Mouse (Mus musculus) yolk sac, embryonic 10.5 days (tissue): ENCODE results near the gene Gm42906.

Experiments
- DNase-seq: peaks from one replicate; pipeline ENCODE4 v3.0.0-alpha.2; 2017; ENCODE audit warnings: low spot score

The Gm42906 gene

GRCm38 (mm10) chr5:151022939-151023338, 405.0 kb downstream of the Gm42906 start:
- DNase-seq: no peak

- DNase-seq: no peak
Measured at GRCm38 (mm10) chr5:151022026-151022425, 405.9 kb downstream of the Gm42906 start.

DNA sequence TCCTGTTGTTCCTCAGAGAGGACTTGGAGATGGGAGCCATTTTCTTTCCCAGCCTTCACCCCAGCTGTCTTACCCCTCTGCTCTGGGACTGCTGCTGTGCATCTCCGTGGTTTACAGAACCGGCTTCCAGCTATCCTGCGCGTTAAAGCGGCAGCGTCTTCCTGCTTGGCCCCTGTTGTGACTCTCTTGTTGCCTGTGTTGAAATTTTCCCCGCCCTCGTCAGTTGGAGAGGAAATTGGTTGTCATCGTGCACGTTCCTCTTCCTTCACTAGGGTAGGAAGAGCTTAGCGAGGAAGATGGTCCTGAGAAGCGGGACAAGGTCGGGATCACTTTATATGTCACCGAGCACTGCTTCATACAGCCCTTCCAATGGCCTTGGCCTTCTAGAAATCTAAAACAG, 407.1 kb downstream of the Gm42906 start:
- no peak for DNase-seq

- DNase-seq: no peak
Measured at GRCm38 (mm10) chr5:151020031-151020820, 407.7 kb downstream of the Gm42906 start.

- peak; percentile 25 for DNase-seq
Measured at GRCm38 (mm10) chr5:151018959-151019358, 409.0 kb downstream of the Gm42906 start.

DNA sequence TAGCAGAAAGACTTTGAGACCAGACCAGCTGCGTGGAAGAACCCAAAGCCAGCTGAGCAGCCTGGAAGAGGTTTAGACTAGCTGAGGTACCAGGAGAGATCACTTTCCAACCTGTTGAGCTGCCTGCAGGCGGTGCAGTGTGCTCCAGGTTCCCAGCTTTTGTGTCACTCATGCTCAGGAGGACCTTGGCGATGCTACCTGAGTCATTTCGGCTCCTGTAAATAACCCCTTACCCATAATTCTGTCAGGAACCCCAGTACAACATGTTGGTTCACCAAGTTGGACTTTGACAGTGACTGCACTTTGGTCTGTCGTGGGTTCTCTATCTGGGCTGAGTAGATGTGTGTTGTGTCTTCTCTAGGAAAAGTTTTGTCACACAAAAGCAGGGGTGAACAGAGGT, 409.5 kb downstream of the Gm42906 start:
- peak; percentile 53 for DNase-seq
